17 mouse cellular contexts compared by ENCODE assay signal in the genomic region with DNA sequence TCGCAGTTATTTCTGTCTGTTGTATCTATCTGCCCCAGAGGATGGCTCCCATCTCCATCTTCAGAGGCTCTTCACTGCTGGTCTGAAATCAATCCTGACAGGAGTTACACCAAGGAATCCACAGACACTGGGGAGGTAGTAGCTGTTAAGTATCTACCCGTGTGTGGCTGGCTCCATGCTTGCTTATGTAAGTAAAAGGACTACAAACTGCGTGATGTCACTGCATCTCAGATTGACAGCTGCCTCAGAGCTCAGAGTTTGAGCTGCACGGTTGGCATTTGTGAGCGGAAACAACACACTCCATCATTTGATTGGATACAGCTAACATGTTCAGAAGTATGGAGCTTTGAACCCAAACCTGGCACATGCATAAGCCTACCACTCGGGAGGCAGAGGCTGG.
"Had no signal": no experiment of that assay in that cellular context is flagged by ENCODE, and none has a peak within 500 bp of the region (broad histone marks: within the 10 kb centered on the region; RNA-seq: fewer than 3 reads in every experiment).

No protein-coding gene starts in this region.

- H3K4me1 ChIP-seq: neural tube, embryonic 13.5 days; neural tube, embryonic 15.5 days had no signal

- H3K9ac ChIP-seq: liver, embryonic 14.5 days; lung, embryonic 14.5 days; midbrain, embryonic 13.5 days; neural tube, embryonic 13.5 days; neural tube, embryonic 15.5 days had no signal

- H3K27me3 ChIP-seq: midbrain, embryonic 13.5 days; neural tube, embryonic 13.5 days; neural tube, embryonic 15.5 days had no signal

- DNase-seq: lung, adult 18-20 months; lung, embryonic 14.5 days; lung, postnatal 10 days; lung, postnatal 4 days; retina, postnatal 1 day; right cerebral cortex, adult 18-20 months; right cerebral cortex, postnatal 25 days; right cerebral cortex, postnatal 4 days; spleen, adult 18-20 months; thymus, adult 18-20 months; thymus, postnatal 36 days had no signal

- H3K27ac ChIP-seq: liver, embryonic 14.5 days; midbrain, embryonic 10.5 days; midbrain, embryonic 13.5 days; neural tube, embryonic 13.5 days; neural tube, embryonic 15.5 days had no signal

- H3K36me3 ChIP-seq: midbrain, embryonic 10.5 days; midbrain, embryonic 13.5 days; neural tube, embryonic 13.5 days; neural tube, embryonic 15.5 days had no signal

- H3K4me3 ChIP-seq: midbrain, embryonic 10.5 days; midbrain, embryonic 13.5 days; myocyte; neural tube, embryonic 13.5 days; neural tube, embryonic 15.5 days had no signal
